15 mouse cellular contexts compared by ENCODE assay signal in genomic region chr11:99170547-99171267, GRCm38 (mm10). TPM values are rescaled to one million over a fixed set of nuclear protein-coding genes. Genes with fewer than 3 reads are reported as not detected.
A peak's percentile ranks its signal among the peaks of the same experiment; 100 is the strongest.
DNase-seq lines count a peak whose midpoint lies in the region; ATAC-seq and TF ChIP-seq lines count a peak whose summit lies in the region.
"Had no signal": no experiment of that assay in that cellular context is flagged by ENCODE, and none has a peak within 500 bp of the region (broad histone marks: within the 10 kb centered on the region; RNA-seq: fewer than 3 reads in every experiment).

No protein-coding gene starts in this region.

- no peak for TF ChIP-seq CTCF in hindbrain, postnatal 0 days (IDR thresholded peaks at IDR 0.05; ENCODE audit: low read depth)

- H3K9ac ChIP-seq in hindbrain, postnatal 0 days (replicated peaks; ENCODE audit: low read length) = no peak overlapping the region
- H3K9ac ChIP-seq: hindbrain, embryonic 15.5 days; kidney, embryonic 15.5 days; limb, embryonic 13.5 days; lung, embryonic 15.5 days had no signal

- no peaks in the 10 kb centered on the region for H3K27me3 ChIP-seq in splenic B cell, adult 2 months (ENCODE audit: control insufficient read depth, insufficient read depth, low read length, poor library complexity, severe bottlenecking)
- no peaks in the 10 kb centered on the region for H3K27me3 ChIP-seq in hindbrain, postnatal 0 days (ENCODE audit: insufficient read depth, low read length)
- H3K27me3 ChIP-seq: hindbrain, embryonic 15.5 days; kidney, embryonic 15.5 days; limb, embryonic 13.5 days; lung, embryonic 15.5 days had no signal

- no peak overlapping the region for H3K4me2 ChIP-seq in hindbrain, postnatal 0 days (ENCODE audit: low read depth, low read length)
- H3K4me2 ChIP-seq: hindbrain, embryonic 15.5 days; kidney, embryonic 15.5 days; limb, embryonic 13.5 days; lung, embryonic 15.5 days had no signal

- WGBS in hindbrain, postnatal 0 days = 76% methylated on average over 12 of the region's 12 CpGs

- H3K27ac ChIP-seq in hindbrain, postnatal 0 days = no peak overlapping the region
- H3K27ac ChIP-seq: hindbrain, embryonic 15.5 days; kidney, embryonic 15.5 days; limb, embryonic 13.5 days; lung, embryonic 15.5 days had no signal

- ATAC-seq in hindbrain, postnatal 0 days = no peak

- no peaks in the 10 kb centered on the region for H3K9me3 ChIP-seq in hindbrain, postnatal 0 days (ENCODE audit: low read length)
- H3K9me3 ChIP-seq: hindbrain, embryonic 15.5 days; kidney, embryonic 15.5 days; limb, embryonic 13.5 days; lung, embryonic 15.5 days had no signal

- peaks cover 1% of the 10 kb centered on the region; the same call in 1 of the 2 replicates for H3K36me3 ChIP-seq in splenic B cell, adult 2 months (ENCODE audit: control insufficient read depth, insufficient read depth, low read length, poor library complexity, severe bottlenecking)
- H3K36me3 ChIP-seq in hindbrain, postnatal 0 days (ENCODE audit: insufficient read depth, low read length) = no peaks in the 10 kb centered on the region
- H3K36me3 ChIP-seq: hindbrain, embryonic 15.5 days; kidney, embryonic 15.5 days; limb, embryonic 13.5 days; lung, embryonic 15.5 days had no signal

- DNase-seq in A20 (ENCODE audit: low read depth, low spot score) = peak; percentile 76
- peak; percentile 84 for DNase-seq in CD4-positive, CD25-positive, alpha-beta regulatory T cell, adult 2 months (ENCODE audit: low read depth, low spot score)
- peak; percentile 42 for DNase-seq in gonadal fat pad, adult 2 months (ENCODE audit: low read depth)
- DNase-seq in splenic B cell, adult 2 months (ENCODE audit: low read depth, low spot score) = peak; percentile 90
- DNase-seq in hindbrain, postnatal 0 days (ENCODE audit: low spot score) = no peak
- DNase-seq in ovary, postnatal 36 days (ENCODE audit: low spot score) = no peak
- DNase-seq in kidney, adult 8-10 months = no peak
- DNase-seq: cerebellum, adult 11-12 months; right cerebral cortex, postnatal 4 days had no signal

- H3K4me1 ChIP-seq in hindbrain, postnatal 0 days (ENCODE audit: insufficient read depth, low read length) = no peaks in the 10 kb centered on the region
- H3K4me1 ChIP-seq: hindbrain, embryonic 15.5 days; kidney, embryonic 15.5 days; lung, embryonic 15.5 days had no signal

- H3K4me3 ChIP-seq in hindbrain, postnatal 0 days (ENCODE audit: low read length) = no peak overlapping the region
- H3K4me3 ChIP-seq: hindbrain, embryonic 15.5 days; kidney, embryonic 15.5 days; limb, embryonic 13.5 days; lung, embryonic 15.5 days had no signal

RNA-seq across cellular contexts. Expression of gene Ccr7, which starts 15.8 kb away (rescaled TPM):
- 0.61 and 1.7 TPM in 2 replicates for polyA plus RNA-seq in gonadal fat pad, adult 2 months (2012; rRNA removed)
- total RNA-seq in hindbrain, postnatal 0 days (2014; rRNA removed) = 0.40 TPM in 1 of 2 replicates, not detected in the other
- not detected in 2 replicates for polyA plus RNA-seq in hindbrain, postnatal 0 days (2015; fragmentation: Nextera tagmentation; extraction: Ambion mirVana)
- total RNA-seq: layer of hippocampus, adult 8-10 months; megakaryocyte-erythroid progenitor cell, adult 5-6 weeks had no signal

Comparison
In these comparisons a context has a peak if more than half of its experiments do, and no peak if none do; other contexts are left out.
1. DNase-seq: peak in A20 (single experiment), CD4-positive, CD25-positive, alpha-beta regulatory T cell, adult 2 months (single experiment), gonadal fat pad, adult 2 months (single experiment) and splenic B cell, adult 2 months (single experiment); none in hindbrain, postnatal 0 days (single experiment), ovary, postnatal 36 days (single experiment) and kidney, adult 8-10 months (0 of 2).